Mouse (Mus musculus) midbrain, embryonic 13.5 days (tissue): Measurements from ENCODE around the gene Zfp385a. TPM values are rescaled to one million over a fixed set of nuclear protein-coding genes. Genes with fewer than 3 reads are reported as not detected.
A peak's percentile ranks its signal among the peaks of the same experiment; 100 is the strongest.

ENCODE experiments used
- ATAC-seq: fragments of 200-750 bp; cut with Nextera tagmentation; 2 replicates; pipeline ENCODE4 v1.8.0; 2017; ENCODE audit warnings: mild to moderate bottlenecking, moderate TSS enrichment, moderate library complexity
- H3K27ac ChIP-seq: fragments of 300-500 bp; sonication (generic); 2 replicates; pipeline ENCODE4 v1.5.1; 2015; ENCODE audit warnings: inconsistent platforms, mild to moderate bottlenecking, moderate library complexity
- H3K27me3 ChIP-seq: fragments of 300-500 bp; sonication (generic); 2 replicates; pipeline ENCODE4 v1.6.1; 2015; ENCODE audit warnings: mild to moderate bottlenecking, inconsistent platforms
- H3K36me3 ChIP-seq: fragments of 300-500 bp; sonication (generic); 2 replicates; pipeline ENCODE4 v1.6.1; 2015; ENCODE audit warnings: mild to moderate bottlenecking, inconsistent platforms
- H3K4me1 ChIP-seq: fragments of 300-500 bp; sonication (generic); replicated peaks from 2 replicates; pipeline ENCODE4 v1.6.1; 2015; ENCODE audit warnings: inconsistent platforms
- H3K4me2 ChIP-seq: fragments of 300-500 bp; sonication (generic); replicated peaks from 2 replicates; pipeline ENCODE4 v1.6.1; 2015; ENCODE audit warnings: moderate library complexity, mild to moderate bottlenecking, inconsistent platforms
- H3K4me3 ChIP-seq: fragments of 300-500 bp; sonication (generic); replicated peaks from 2 replicates; pipeline ENCODE4 v1.5.1; 2015; ENCODE audit warnings: mild to moderate bottlenecking, inconsistent platforms
- H3K9ac ChIP-seq: fragments of 300-500 bp; sonication (generic); replicated peaks from 2 replicates; pipeline ENCODE4 v1.6.1; 2015; ENCODE audit warnings: mild to moderate bottlenecking, inconsistent platforms
- H3K9me3 ChIP-seq: fragments of 300-500 bp; sonication (generic); 2 replicates; pipeline ENCODE4 v1.6.1; 2016; ENCODE audit warnings: mild to moderate bottlenecking, inconsistent platforms
- WGBS: fragments of 180-500 bp; shearing (Covaris S2); methylation state at CpG from one replicate; pipeline ENCODE4 v1.1.7; 2015; 5-methylcytosine and 5-hydroxymethylcytosine counted together
- polyA plus RNA-seq: library from polyadenylated mRNA; unstranded; fragments of >200 nt; fragmentation: Nextera tagmentation; extraction: Ambion mirVana; gene quantifications from 2 replicates; pipeline ENCODE4 v1.2.1, GENCODE M21; 2015

Gene Zfp385a
- polyA plus RNA-seq, 1 experiment from 2014 or later: 17.9 TPM

- Histone ChIP-seq H3K4me3 (no peak overlapping the region), H3K27ac (no peak overlapping the region), H3K27me3 (no peaks in the 10 kb centered on the region), H3K36me3 (peaks cover 50% of the 10 kb centered on the region), H3K9me3 (no peaks in the 10 kb centered on the region), H3K9ac (no peak overlapping the region), H3K4me1 (peaks cover 42% of the 10 kb centered on the region), H3K4me2 (no peak overlapping the region)
- 90% methylated on average over 4 of the region's 4 CpGs for WGBS
- no peak for ATAC-seq
These were observed 47.1 kb downstream of the Zfp385a start for GRCm38 (mm10) chr15:103292673-103293345.

- Histone ChIP-seq H3K27ac (no peak overlapping the region), H3K9ac (no peak overlapping the region), H3K9me3 (no peaks in the 10 kb centered on the region), H3K4me1 (peaks cover 22% of the 10 kb centered on the region), H3K4me2 (no peak overlapping the region), H3K4me3 (no peak overlapping the region), H3K27me3 (no peaks in the 10 kb centered on the region), H3K36me3 (peaks cover 53% of the 10 kb centered on the region)
- no peak for ATAC-seq
- 94% methylated on average over 9 of the region's 9 CpGs for WGBS
These were observed 49.0 kb downstream of the Zfp385a start for GRCm38 (mm10) chr15:103290843-103291242.

GRCm38 (mm10) chr15:103290417-103290816 is 49.5 kb downstream of the Zfp385a start:
- Histone ChIP-seq H3K4me2 (no peak overlapping the region), H3K9me3 (no peaks in the 10 kb centered on the region), H3K4me3 (no peak overlapping the region), H3K4me1 (peaks cover 22% of the 10 kb centered on the region), H3K9ac (no peak overlapping the region), H3K36me3 (peaks cover 53% of the 10 kb centered on the region), H3K27me3 (no peaks in the 10 kb centered on the region), H3K27ac (no peak overlapping the region)
- ATAC-seq: no peak
- 97% methylated on average over 5 of the region's 6 CpGs for WGBS

- peaks cover 53% of the 10 kb centered on the region for H3K36me3 ChIP-seq
- ATAC-seq: 0 out of 2 replicates have a peak, but pooled peaks have one; percentile 14
- 34% methylated on average over 5 of the region's 5 CpGs for WGBS
- no peak overlapping the region for H3K4me3 ChIP-seq
- no peaks in the 10 kb centered on the region for H3K9me3 ChIP-seq
- no peaks in the 10 kb centered on the region for H3K27me3 ChIP-seq
- H3K9ac ChIP-seq: peak overlapping the region; percentile 1; the same call in 1 of the 2 replicates
- peaks cover 25% of the 10 kb centered on the region for H3K4me1 ChIP-seq
- H3K4me2 ChIP-seq: no peak overlapping the region
- H3K27ac ChIP-seq: peak overlapping the region; percentile 31
These were observed 50.3 kb downstream of the Zfp385a start for GRCm38 (mm10) chr15:103289600-103289999.

GRCm38 (mm10) chr15:103285778-103286417 is 54.0 kb downstream of the Zfp385a start:
- Histone ChIP-seq H3K27me3 (no peaks in the 10 kb centered on the region), H3K9me3 (no peaks in the 10 kb centered on the region), H3K36me3 (peaks cover 22% of the 10 kb centered on the region), H3K4me1 (peaks cover 25% of the 10 kb centered on the region), H3K4me2 (no peak overlapping the region), H3K27ac (peak overlapping the region; percentile 67), H3K9ac (no peak overlapping the region), H3K4me3 (no peak overlapping the region)
- peak; percentile 62; the same call in 1 of the 2 replicates for ATAC-seq
- 75% methylated on average over 1 of the region's 1 CpGs for WGBS

GRCm38 (mm10) chr15:103284647-103285046 is 55.2 kb downstream of the Zfp385a start:
- peak overlapping the region; percentile 67; the same call in 1 of the 2 replicates for H3K27ac ChIP-seq
- 0 out of 2 replicates have a peak overlapping the region, but pooled peaks have one; percentile 12 for H3K9ac ChIP-seq
- no peaks in the 10 kb centered on the region for H3K27me3 ChIP-seq
- peaks cover 20% of the 10 kb centered on the region for H3K4me1 ChIP-seq
- no peak overlapping the region for H3K4me3 ChIP-seq
- H3K36me3 ChIP-seq: 0 out of 2 replicates have a peak, but pooled peaks cover 13% of the 10 kb centered on the region
- no peaks in the 10 kb centered on the region for H3K9me3 ChIP-seq
- H3K4me2 ChIP-seq: no peak overlapping the region
- no peak for ATAC-seq
- 52% methylated on average over 2 of the region's 2 CpGs for WGBS

- no peaks in the 10 kb centered on the region for H3K9me3 ChIP-seq
- H3K9ac ChIP-seq: no peak overlapping the region
- no peak overlapping the region for H3K4me3 ChIP-seq
- no peak for ATAC-seq
- H3K27ac ChIP-seq: no peak overlapping the region
- no peak overlapping the region for H3K4me2 ChIP-seq
- H3K36me3 ChIP-seq: 0 out of 2 replicates have a peak, but pooled peaks cover 13% of the 10 kb centered on the region
- 52% methylated on average over 3 of the region's 3 CpGs for WGBS
- H3K27me3 ChIP-seq: no peaks in the 10 kb centered on the region
- peaks cover 14% of the 10 kb centered on the region for H3K4me1 ChIP-seq
These were observed 55.8 kb downstream of the Zfp385a start for GRCm38 (mm10) chr15:103284066-103284465.

GRCm38 (mm10) chr15:103281465-103282205 is 58.3 kb downstream of the Zfp385a start:
- no peaks in the 10 kb centered on the region for H3K9me3 ChIP-seq
- no peak for ATAC-seq
- H3K4me1 ChIP-seq: peaks cover 13% of the 10 kb centered on the region
- 90% methylated on average over 3 of the region's 3 CpGs for WGBS
- H3K27me3 ChIP-seq: no peaks in the 10 kb centered on the region
- H3K27ac ChIP-seq: no peak overlapping the region
- H3K9ac ChIP-seq: no peak overlapping the region
- no peak overlapping the region for H3K4me3 ChIP-seq
- H3K4me2 ChIP-seq: no peak overlapping the region
- H3K36me3 ChIP-seq: 0 out of 2 replicates have a peak, but pooled peaks cover under 1% of the 10 kb centered on the region

- Histone ChIP-seq H3K4me3 (no peak overlapping the region), H3K9me3 (no peaks in the 10 kb centered on the region), H3K4me2 (no peak overlapping the region), H3K27me3 (no peaks in the 10 kb centered on the region), H3K9ac (no peak overlapping the region), H3K36me3 (no peaks in the 10 kb centered on the region), H3K27ac (no peak overlapping the region), H3K4me1 (peaks cover 13% of the 10 kb centered on the region)
- ATAC-seq: no peak
- WGBS: 79% methylated on average over 3 of the region's 3 CpGs
These were observed 59.0 kb downstream of the Zfp385a start for GRCm38 (mm10) chr15:103280817-103281464.

- peaks cover 6% of the 10 kb centered on the region for H3K4me1 ChIP-seq
- ATAC-seq: no peak
- H3K9ac ChIP-seq: no peak overlapping the region
- no peaks in the 10 kb centered on the region for H3K27me3 ChIP-seq
- no peak overlapping the region for H3K4me3 ChIP-seq
- WGBS: 65% methylated on average over 3 of the region's 3 CpGs
- H3K9me3 ChIP-seq: no peaks in the 10 kb centered on the region
- no peak overlapping the region for H3K27ac ChIP-seq
- no peak overlapping the region for H3K4me2 ChIP-seq
- no peaks in the 10 kb centered on the region for H3K36me3 ChIP-seq
These were observed 60.1 kb downstream of the Zfp385a start for GRCm38 (mm10) chr15:103279750-103280149.

- Histone ChIP-seq H3K27ac (no peak overlapping the region), H3K4me3 (no peak overlapping the region), H3K4me1 (peaks cover 20% of the 10 kb centered on the region), H3K36me3 (no peaks in the 10 kb centered on the region), H3K9me3 (no peaks in the 10 kb centered on the region), H3K9ac (peak overlapping the region; percentile 11), H3K27me3 (no peaks in the 10 kb centered on the region), H3K4me2 (no peak overlapping the region)
- 73% methylated on average over 7 of the region's 7 CpGs for WGBS
- ATAC-seq: no peak
These were observed 61.9 kb downstream of the Zfp385a start for GRCm38 (mm10) chr15:103277949-103278348.
